Mouse (Mus musculus) CH12.LX (cell line): ENCODE measurements at regions not wholly inside any gene's neighbourhood (a gene's known extent, or its start where the extent isn't known, plus 50 kb on each side); places are given as distances from the start of the nearest gene placed in this dataset.
"Not testable (repeated sequence)": the region's sequence is repeated elsewhere in the genome, so short reads cannot be mapped to it uniquely, and the experiment has no call there.

Source experiments
- DNase-seq: peaks from one replicate; pipeline ENCODE4 v3.0.0-alpha.2; 2013; ENCODE audit errors: extremely low read depth
- H3K27ac ChIP-seq: 2 replicates; pipeline ENCODE4 v1.5.1; 2012; ENCODE audit warnings: low read depth, mild to moderate bottlenecking, control low read depth, moderate library complexity; ENCODE audit not compliant: insufficient read depth
- H3K27me3 ChIP-seq: replicated peaks from 2 replicates; pipeline ENCODE3; 2012; ENCODE audit warnings: inconsistent platforms
- H3K36me3 ChIP-seq, 2 experiments: replicated peaks in 1 of 2; 2 replicates each; pipeline versions ENCODE3 to v1.6.1; 2012; ENCODE audit warnings: inconsistent platforms in 1 of 2, low read length in 1 of 2, mild to moderate bottlenecking in 1 of 2, mixed read lengths in 1 of 2, moderate library complexity in 1 of 2; ENCODE audit not compliant: control insufficient read depth in 1 of 2, insufficient read depth in 1 of 2
- H3K4me1 ChIP-seq, 2 experiments: 2 replicates each; pipeline ENCODE4 v1.6.1; 2012; ENCODE audit warnings: inconsistent platforms in 1 of 2, moderate library complexity in 1 of 2; ENCODE audit not compliant: insufficient read depth in 2 of 2, control insufficient read depth in 1 of 2
- H3K4me2 ChIP-seq: 2 replicates; pipeline ENCODE4 v1.6.1; 2012; ENCODE audit warnings: low read depth, mild to moderate bottlenecking, control low read depth; ENCODE audit not compliant: poor library complexity, insufficient read depth, severe bottlenecking
- H3K4me3 ChIP-seq, 3 experiments: fragments of 150-350 bp in 1 of 3; sonication (generic) in 1 of 3; replicated peaks in 1 of 3; 2 replicates each; pipeline versions ENCODE3 to v1.5.1; 2011 to 2012; ENCODE audit warnings: low read depth in 2 of 3, low read length in 2 of 3, mild to moderate bottlenecking in 2 of 3, moderate library complexity in 2 of 3, control low read depth in 1 of 3, improper control_type of control experiment in 1 of 3, inconsistent platforms in 1 of 3, mixed read lengths in 1 of 3; ENCODE audit not compliant: poor library complexity in 1 of 3
- H3K79me2 ChIP-seq: replicated peaks from 2 replicates; pipeline ENCODE4 v1.6.1; 2012; ENCODE audit warnings: mild to moderate bottlenecking, moderate library complexity; ENCODE audit not compliant: control insufficient read depth, poor library complexity, insufficient read depth, severe bottlenecking; ENCODE audit errors: extremely low read depth
- H3K9ac ChIP-seq: 2 replicates; pipeline ENCODE4 v1.6.1; 2012; ENCODE audit warnings: low read depth, mild to moderate bottlenecking, control low read depth, moderate library complexity; ENCODE audit not compliant: insufficient read depth
- H3K9me3 ChIP-seq: replicated peaks from 2 replicates; pipeline ENCODE3; 2012; ENCODE audit warnings: low read length, inconsistent platforms, mixed read lengths
- CTCF ChIP-seq, 2 experiments: IDR thresholded peaks in 1 of 2; conservative IDR thresholded peaks in 1 of 2; 2 replicates each; pipeline ENCODE4 v1.5.1; 2011 to 2012; ENCODE audit warnings: low read depth in 2 of 2, low read length in 2 of 2, improper control_type of control experiment in 1 of 2, inconsistent platforms in 1 of 2, mild to moderate bottlenecking in 1 of 2, moderate library complexity in 1 of 2
- ETS1 ChIP-seq: conservative IDR thresholded peaks from 2 replicates; pipeline ENCODE4 v1.6.1; 2012; ENCODE audit warnings: low read depth, mild to moderate bottlenecking, inconsistent platforms, low read length, improper control_type of control experiment, moderate library complexity
- HCFC1 ChIP-seq: IDR thresholded peaks from 2 replicates; pipeline ENCODE4 v1.6.1; 2012; ENCODE audit warnings: low read depth, mild to moderate bottlenecking, inconsistent platforms, low read length, improper control_type of control experiment
- IRF4 ChIP-seq: IDR thresholded peaks from 2 replicates; pipeline ENCODE4 v1.6.1; 2014; ENCODE audit warnings: low read depth, mild to moderate bottlenecking, inconsistent platforms, low read length, improper control_type of control experiment
- JUND ChIP-seq: conservative IDR thresholded peaks from 2 replicates; pipeline ENCODE4 v1.6.1; 2011; ENCODE audit warnings: low read depth, low read length, improper control_type of control experiment
- KAT2A ChIP-seq: IDR thresholded peaks from 2 replicates; pipeline ENCODE4 v1.6.1; 2012; ENCODE audit warnings: low read length, improper control_type of control experiment, inconsistent platforms; ENCODE audit not compliant: insufficient replicate concordance
- MAFK ChIP-seq: IDR thresholded peaks from 2 replicates; pipeline ENCODE4 v1.6.1; 2011; ENCODE audit warnings: low read length, improper control_type of control experiment; ENCODE audit not compliant: insufficient replicate concordance
- MAX ChIP-seq: IDR thresholded peaks from 2 replicates; pipeline ENCODE4 v1.6.1; 2011; ENCODE audit warnings: low read length, improper control_type of control experiment
- MXI1 ChIP-seq: IDR thresholded peaks from 2 replicates; pipeline ENCODE4 v1.6.1; 2011; ENCODE audit warnings: mild to moderate bottlenecking, low read depth, low read length, improper control_type of control experiment
- NELFE ChIP-seq: IDR thresholded peaks from 2 replicates; pipeline ENCODE4 v1.6.1; 2011; ENCODE audit warnings: low read depth, low read length, improper control_type of control experiment
- NRF1 ChIP-seq: IDR thresholded peaks from 2 replicates; pipeline ENCODE4 v1.6.1; 2014; ENCODE audit warnings: low read depth, mild to moderate bottlenecking, inconsistent platforms, low read length, improper control_type of control experiment, moderate library complexity
- POLR2A ChIP-seq: IDR thresholded peaks from 2 replicates; pipeline ENCODE4 v1.6.1; 2011; ENCODE audit warnings: low read depth, mild to moderate bottlenecking, improper control_type of control experiment, low read length
- POLR2AphosphoS2 ChIP-seq: IDR thresholded peaks from 2 replicates; pipeline ENCODE4 v1.6.1; 2011; ENCODE audit warnings: low read depth, low read length, improper control_type of control experiment
- RCOR1 ChIP-seq: conservative IDR thresholded peaks from 2 replicates; pipeline ENCODE4 v1.6.1; 2012; ENCODE audit warnings: low read depth, mild to moderate bottlenecking, inconsistent platforms, low read length, improper control_type of control experiment
- SMC3 ChIP-seq: IDR thresholded peaks from 2 replicates; pipeline ENCODE4 v1.6.1; 2011; ENCODE audit warnings: low read depth, low read length, improper control_type of control experiment
- TBP ChIP-seq: conservative IDR thresholded peaks from 2 replicates; pipeline ENCODE4 v1.6.1; 2011; ENCODE audit warnings: low read depth, low read length, improper control_type of control experiment
- USF2 ChIP-seq: conservative IDR thresholded peaks from 2 replicates; pipeline ENCODE4 v1.6.1; 2011; ENCODE audit warnings: low read depth, low read length, improper control_type of control experiment
- ZKSCAN1 ChIP-seq: IDR thresholded peaks from 2 replicates; pipeline ENCODE4 v1.6.1; 2012; ENCODE audit warnings: low read depth, inconsistent platforms, low read length, improper control_type of control experiment, borderline replicate concordance
- ZNF384 ChIP-seq: IDR thresholded peaks from 2 replicates; pipeline ENCODE4 v1.6.1; 2012; ENCODE audit warnings: low read depth, low read length, improper control_type of control experiment, inconsistent platforms
- dilution Hi-C: fragments of 300-500 bp; cut with MboI; formaldehyde crosslinking; loops from 2 replicates; pipeline ENCODE4 v1.14.3; 2020; ENCODE audit warnings: low sequenced_read_pairs; ENCODE audit not compliant: extremely low pct_unique_long_range_greater_than_20kb, extremely low pct_ligation_motif_present
- in situ Hi-C: fragments of 300-500 bp; cut with MboI; formaldehyde crosslinking; loops from 3 replicates; pipeline ENCODE4 v1.14.3; 2019; ENCODE audit warnings: low sequenced_read_pairs, low pct_ligation_motif_present, low pct_unique_long_range_greater_than_20kb, mixed read lengths

- no peak overlapping the region for H3K4me3 ChIP-seq
- no peak overlapping the region for H3K9ac ChIP-seq
- no peaks in the 10 kb centered on the region for H3K9me3 ChIP-seq
- dilution Hi-C loops = no loop called here
- TF ChIP-seq ZKSCAN1 (no peak), SMC3 (no peak), MAFK (no peak), CTCF (conservative IDR thresholded peaks at IDR 0.05 in 1 of 2, IDR thresholded peaks at IDR 0.05 in 1 of 2; ENCODE audit: low read depth in 2 of 2, low read length in 2 of 2) (no peak), POLR2A (no peak), NRF1 (no peak), JUND (no peak), POLR2AphosphoS2 (no peak), NELFE (no peak), USF2 (no peak), RCOR1 (no peak), ETS1 (no peak)
- TF ChIP-seq, all 38 proteins: peak for 0
- in situ Hi-C loops = no loop called here
- Histone ChIP-seq H3K4me1 (no peaks in the 10 kb centered on the region), H3K79me2 (no peaks in the 10 kb centered on the region), H3K27ac (no peak overlapping the region), H3K4me2 (no peak overlapping the region), H3K27me3 (no peaks in the 10 kb centered on the region), H3K36me3 (no peaks in the 10 kb centered on the region)
- no peak for DNase-seq
These were observed 351.5 kb downstream of the Kcnh5 start for GRCm38 (mm10) chr12:74825664-74826063.

GRCm38 (mm10) chr12:74824735-74825494 lies 352.2 kb downstream of the Kcnh5 start:
- in situ Hi-C loops = no loop called here
- no peak overlapping the region for H3K27ac ChIP-seq
- no peak for DNase-seq
- no peaks in the 10 kb centered on the region for H3K36me3 ChIP-seq
- TF ChIP-seq ZNF384 = no peak
- TF ChIP-seq KAT2A = no peak
- TF ChIP-seq MAX = no peak
- TF ChIP-seq TBP = no peak
- TF ChIP-seq NRF1 = no peak
- TF ChIP-seq JUND = no peak
- no peak for TF ChIP-seq CTCF (conservative IDR thresholded peaks at IDR 0.05 in 1 of 2, IDR thresholded peaks at IDR 0.05 in 1 of 2; ENCODE audit: low read depth in 2 of 2, low read length in 2 of 2)
- TF ChIP-seq HCFC1 = no peak
- TF ChIP-seq MXI1 = no peak
- no peak for TF ChIP-seq IRF4
- dilution Hi-C loops = no loop called here
- no peak overlapping the region for H3K9ac ChIP-seq
- no peaks in the 10 kb centered on the region for H3K9me3 ChIP-seq
- H3K4me3 ChIP-seq = no peak overlapping the region
- H3K4me2 ChIP-seq = no peak overlapping the region
- no peaks in the 10 kb centered on the region for H3K4me1 ChIP-seq
- H3K79me2 ChIP-seq = no peaks in the 10 kb centered on the region
- H3K27me3 ChIP-seq = no peaks in the 10 kb centered on the region

- H3K4me1 ChIP-seq, H3K79me2 ChIP-seq, dilution Hi-C loops, H3K4me2 ChIP-seq, in situ Hi-C loops, H3K27ac ChIP-seq, H3K9ac ChIP-seq, DNase-seq, H3K9me3 ChIP-seq, H3K36me3 ChIP-seq, H3K4me3 ChIP-seq, H3K27me3 ChIP-seq: not testable (repeated sequence)
These were observed 361.0 kb downstream of the Kcnh5 start for GRCm38 (mm10) chr12:74816181-74816580.

DNA sequence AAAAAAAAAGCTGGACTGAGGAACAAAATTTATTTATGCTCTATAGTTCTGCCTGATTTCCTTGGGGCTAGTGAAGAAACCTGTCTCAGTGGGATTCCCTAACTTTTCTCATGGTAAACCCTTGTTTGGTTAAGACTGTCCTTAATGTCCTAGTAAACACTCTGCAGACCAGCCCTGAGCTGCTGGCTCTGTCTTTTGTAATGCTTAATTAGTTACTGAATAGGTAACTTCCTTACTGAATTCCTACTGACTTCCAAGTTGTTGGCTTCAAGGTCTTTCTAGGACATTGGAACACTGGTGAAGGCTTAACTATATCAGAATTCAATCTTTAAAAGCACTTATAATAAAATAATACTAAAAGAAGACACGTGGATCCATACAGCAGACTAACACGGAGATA lies 368.6 kb downstream of the Kcnh5 start:
- in situ Hi-C loops, H3K27me3 ChIP-seq, H3K79me2 ChIP-seq, dilution Hi-C loops, H3K9ac ChIP-seq, H3K4me1 ChIP-seq, H3K4me3 ChIP-seq, H3K27ac ChIP-seq, H3K36me3 ChIP-seq, H3K4me2 ChIP-seq, DNase-seq, H3K9me3 ChIP-seq: not testable (repeated sequence)
